Mouse (Mus musculus) adrenal gland, postnatal 4 days (tissue): Measurements from ENCODE around the gene Gtf2a1l. TPM values are rescaled to one million over a fixed set of nuclear protein-coding genes. Genes with fewer than 3 reads are reported as not detected.

Source experiments
- DNase-seq, 2 experiments: peaks; one replicate each; pipeline ENCODE4 v3.0.0; 2021 to 2022; ENCODE audit warnings: low spot score in 2 of 2, mixed read lengths in 2 of 2
- total RNA-seq, 2 experiments: library from RNA; stranded (reverse); gene quantifications; 2 replicates each; pipeline ENCODE4 v1.2.3; 2021

Gene Gtf2a1l
- total RNA-seq, 2 experiments from 2014 or later = not detected

DNA sequence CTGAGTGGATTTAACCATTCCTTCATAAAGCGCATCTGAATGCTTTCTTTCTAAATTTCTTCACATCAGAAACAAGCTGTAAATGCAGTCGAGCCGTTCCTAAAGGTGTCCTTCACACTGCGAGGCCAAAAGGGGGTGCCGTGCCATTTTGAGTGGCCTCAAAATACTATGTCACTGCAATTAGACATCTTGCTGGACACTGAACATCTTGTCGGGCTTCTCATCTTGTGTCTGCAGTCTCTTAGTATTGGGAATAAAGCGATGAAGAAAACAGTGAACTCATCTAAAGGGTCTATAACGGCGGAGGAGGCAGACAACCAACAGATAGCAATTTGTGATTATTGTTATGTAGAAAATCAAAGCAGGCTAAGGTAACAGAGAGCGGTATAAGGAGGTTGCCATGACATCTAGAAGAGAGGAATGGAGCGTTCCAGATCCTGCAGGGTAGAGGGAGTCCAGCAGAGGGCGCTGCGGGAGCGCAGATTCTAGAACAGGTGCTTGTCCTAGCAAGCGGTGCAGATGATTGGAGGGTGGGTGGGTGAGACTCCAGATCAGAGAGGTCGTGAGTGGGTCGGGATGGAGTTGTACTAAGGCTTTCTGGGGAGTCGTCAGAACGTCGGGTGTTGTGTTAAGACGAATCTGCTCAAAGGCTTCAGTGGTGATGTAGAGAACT lies 15.6 kb upstream of the Gtf2a1l start:
- DNase-seq = peak; percentile 47 to 49

DNA sequence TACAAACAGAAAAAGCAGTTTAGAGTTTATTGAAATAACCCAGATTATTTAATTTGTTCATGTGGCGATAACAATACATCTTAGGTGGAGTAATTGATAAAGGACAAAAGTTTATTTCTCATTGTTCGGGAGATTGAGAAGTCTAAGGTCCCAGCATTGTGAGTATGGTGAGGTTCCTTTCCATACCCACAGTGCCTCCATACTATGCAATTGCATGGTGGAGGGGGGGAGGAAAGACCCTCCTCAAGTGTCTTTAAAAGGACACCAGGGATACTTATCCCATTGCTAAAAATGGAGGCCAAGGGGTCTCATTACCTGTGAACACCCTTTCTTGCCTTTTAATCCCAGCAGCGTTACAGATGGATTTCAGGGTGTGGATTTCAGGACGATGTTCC lies 15.1 kb upstream of the Gtf2a1l start:
- no peak for DNase-seq

DNA sequence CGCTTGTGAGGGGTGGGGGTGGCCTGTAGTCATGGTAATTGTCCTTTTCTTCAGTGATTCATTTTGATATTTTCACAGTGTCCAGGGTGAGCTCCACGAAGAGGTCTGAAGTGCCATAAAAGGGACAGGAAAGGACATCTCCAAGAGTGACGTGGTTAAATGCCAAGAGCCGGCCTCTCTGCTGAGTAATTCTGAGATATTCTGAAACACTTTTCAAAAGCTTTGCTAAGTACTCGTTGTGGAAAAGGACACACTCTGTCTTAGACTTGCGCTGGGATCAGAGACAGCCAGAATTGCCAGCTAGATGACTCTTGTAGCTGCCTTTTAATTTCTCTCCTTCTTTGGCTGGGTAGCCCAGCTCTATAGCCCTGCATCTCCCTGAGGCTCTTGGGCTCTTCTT lies 9.9 kb upstream of the Gtf2a1l start:
- DNase-seq = no peak

DNA sequence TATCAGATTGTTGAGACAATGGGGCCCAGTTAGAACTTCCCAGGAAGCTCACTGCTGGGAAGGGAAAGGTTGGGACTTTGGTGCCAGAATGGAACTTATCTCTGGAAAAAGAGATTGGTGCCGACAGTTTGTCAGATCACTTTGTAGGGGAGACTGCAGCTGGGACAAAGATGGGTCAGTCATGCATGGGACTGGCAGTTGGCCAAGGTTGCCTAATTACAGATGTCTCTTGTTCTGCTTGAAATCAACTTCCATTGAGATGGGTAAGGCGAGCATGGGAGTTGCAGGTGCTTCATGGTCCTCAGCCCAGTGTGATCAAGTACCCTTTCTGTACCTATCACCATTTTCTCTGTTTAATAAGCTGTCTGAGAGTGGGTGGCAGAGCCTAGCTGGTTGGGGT lies 2.4 kb upstream of the Gtf2a1l start:
- DNase-seq = no peak

DNA sequence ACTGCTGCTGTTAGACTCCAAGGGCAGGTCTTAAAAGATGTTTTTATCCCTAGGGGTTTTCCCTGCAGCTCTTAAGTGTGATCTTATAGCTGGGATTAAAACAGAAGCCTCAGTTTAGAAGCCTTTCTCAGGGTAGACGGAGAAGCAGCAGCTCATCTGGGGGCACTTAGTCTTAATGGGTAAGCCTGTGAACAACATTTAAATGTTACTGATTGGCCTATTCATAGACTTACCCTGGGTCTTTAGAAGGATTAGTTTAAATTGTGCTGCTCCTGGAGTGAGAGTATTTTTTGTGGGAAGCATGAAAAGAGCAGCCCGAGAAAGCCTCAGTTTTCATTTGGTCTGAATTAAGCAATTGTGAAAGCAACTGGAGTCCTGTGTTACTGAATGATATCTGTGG lies 1.5 kb downstream of the Gtf2a1l start:
- no peak for DNase-seq

DNA sequence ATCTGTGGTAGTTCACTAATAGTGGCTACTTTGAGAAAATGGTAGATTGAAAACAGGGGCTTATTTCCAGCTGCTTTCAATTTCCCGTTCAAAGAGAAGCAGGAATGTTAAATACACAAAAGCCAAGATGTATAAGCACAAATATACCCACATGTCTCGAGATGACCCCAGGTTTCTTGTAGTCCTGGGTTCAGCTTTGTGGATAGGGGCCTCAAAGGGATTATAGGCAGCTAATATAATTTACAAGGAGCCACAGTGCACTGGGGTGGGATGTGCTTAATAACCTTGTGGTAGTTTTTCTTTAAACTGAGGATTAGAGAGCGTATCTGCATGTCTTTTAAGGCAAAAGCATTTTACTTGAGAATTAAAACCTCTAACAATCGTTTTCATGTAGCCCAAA lies 2.3 kb downstream of the Gtf2a1l start:
- no peak for DNase-seq

DNA sequence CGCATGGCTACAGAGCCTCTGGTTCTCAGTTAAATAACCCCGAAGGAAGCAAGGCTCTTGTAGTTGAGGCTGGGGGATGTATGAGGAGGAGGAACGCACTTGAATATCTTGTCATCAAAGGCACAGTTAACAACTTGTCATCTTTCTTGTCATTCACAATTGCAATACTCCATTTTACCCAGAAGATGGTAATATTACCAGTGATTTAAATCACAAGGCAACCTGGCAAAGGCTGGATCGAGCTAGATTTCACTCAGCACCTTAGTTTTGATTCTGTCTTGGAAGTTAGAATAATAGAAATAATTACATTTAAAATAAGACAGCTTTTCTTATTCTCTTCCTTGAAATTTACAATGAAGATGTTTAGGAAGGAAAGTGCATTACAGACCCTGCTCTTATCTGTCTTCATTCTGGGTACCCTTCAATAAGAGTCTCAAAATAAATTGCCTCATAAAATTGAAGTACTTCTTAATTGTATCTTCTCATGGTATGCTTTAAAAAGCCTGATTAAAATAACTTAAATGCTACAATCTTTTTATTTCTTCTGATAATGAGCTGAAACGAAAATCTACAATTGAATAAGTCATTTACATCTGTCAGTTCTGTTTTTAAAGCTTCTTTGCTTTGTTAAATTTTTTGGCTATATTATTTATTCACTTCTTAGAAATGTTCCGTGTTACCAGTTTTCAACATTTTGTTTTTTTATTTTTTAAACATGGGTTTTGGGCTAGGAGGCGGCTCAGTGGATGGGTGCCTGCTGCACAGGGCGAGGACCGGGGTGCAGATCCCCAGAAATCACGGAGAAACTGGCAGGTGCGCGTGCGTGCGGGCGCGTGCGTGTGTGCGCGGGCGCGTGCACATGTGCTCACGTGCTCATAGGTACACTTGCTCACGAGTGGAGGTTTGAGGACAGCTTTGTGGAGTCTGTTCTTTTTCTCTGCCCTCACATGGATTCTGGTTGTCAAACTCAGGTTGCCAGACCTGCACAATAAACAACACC lies 7.2 kb downstream of the Gtf2a1l start:
- DNase-seq = no peak

DNA sequence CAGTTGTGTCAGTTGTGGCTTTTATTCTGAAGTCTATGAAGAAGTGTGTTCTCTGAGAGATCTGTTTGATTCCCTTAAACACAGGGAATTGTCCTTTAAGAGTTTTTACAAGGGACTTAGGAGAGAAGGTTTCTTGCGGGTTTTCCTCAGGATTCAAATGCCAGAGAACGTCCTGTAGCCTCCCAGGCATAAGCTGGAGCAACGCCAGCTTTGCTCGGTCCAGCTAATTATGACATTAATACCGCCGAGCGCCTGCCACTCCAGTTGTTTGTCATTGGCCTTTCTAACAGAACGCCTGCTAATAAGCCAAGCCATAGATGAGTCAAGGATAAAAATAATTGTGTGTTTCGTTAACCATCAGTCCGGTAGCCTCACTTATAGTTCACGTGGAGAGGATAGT lies 19.8 kb downstream of the Gtf2a1l start:
- DNase-seq = no peak

DNA sequence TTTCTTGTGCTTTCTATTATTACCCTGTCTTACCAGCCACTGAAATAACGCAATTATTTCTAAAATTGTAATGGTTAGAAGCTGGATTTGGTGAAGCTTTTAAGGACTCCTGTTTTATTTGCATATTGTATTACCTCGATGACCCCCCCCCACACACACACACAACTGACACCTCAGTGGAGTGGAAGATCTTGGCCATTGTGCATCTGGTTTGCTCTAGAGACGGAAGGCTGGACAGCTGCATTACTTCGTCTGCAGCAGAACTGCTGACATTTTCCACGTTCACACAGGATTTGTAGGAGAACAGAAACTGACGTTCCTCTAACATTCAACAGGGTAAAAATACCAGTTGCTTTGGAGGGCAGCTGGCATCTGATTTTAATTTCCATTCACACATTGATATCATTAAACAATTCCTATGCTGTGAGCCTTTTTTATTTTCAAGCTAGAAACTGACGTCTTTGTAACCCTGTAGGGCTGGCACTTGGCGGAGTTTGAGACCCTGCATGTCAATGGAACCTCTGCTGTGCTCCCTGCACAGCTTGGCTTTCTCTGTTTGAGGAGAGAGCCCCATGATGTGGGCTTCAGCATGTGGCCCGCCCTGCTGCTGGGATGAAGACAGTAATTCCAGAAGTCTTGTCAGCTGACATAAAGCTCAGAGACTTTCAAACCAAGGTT lies 28.3 kb downstream of the Gtf2a1l start:
- DNase-seq = no peak

DNA sequence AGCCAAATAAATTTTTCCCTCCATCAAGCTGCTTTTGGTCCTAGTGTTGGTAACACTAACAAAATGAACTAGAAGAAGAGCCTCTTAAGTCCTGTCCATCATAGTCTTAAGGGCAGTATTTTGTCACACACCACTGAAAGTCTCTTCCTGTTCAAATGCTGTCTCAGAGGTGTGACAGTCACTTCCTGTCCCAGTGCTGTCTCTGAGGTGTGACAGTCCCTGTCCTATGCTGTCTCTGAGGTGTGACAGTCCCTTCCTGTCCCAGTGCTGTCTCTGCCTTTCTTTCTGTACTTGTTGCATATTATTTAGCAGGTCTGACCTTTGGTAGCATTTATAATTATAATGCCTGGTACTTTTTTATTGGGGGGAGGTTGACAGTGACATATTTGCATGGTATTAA lies 32.4 kb downstream of the Gtf2a1l start:
- DNase-seq = no peak

DNA sequence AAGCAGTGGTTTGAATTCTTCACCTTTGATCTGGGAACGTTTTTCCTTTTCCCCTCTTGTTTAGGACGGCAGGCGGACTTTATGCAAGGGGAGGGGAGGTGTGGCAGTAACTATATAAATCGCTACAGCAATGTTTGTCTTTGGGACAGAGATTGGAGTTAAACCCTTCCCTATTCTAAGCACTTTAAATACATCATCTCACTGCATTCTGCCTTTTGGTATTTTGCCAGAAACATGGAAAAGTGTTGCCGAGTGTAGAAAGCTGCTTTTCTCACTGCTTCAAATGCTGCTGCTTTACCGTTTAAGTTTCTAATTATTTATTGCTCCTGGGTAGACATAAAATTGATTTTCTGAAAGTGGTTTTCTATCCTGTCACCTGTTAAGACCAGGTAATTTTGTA lies 33.9 kb downstream of the Gtf2a1l start:
- DNase-seq = no peak

DNA sequence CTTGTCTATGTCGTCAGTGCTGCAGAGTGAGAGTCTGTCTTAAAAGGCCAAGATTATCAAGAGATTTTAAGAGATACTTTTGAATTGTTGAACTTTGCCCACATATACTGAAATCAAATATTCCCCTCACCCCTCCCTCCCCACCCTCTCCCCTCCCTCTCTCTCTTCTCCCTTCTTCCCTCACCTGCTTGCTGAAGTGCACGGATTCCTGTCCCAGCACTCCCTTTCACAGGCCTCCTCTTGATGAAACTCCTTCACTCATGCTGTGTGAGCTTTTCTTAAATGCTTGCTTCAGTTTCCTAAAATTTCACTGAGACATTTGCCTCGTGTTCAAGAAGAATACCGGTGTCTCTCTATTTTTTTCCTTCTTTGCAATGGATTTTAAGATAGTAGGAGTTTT lies 34.7 kb downstream of the Gtf2a1l start:
- no peak for DNase-seq

DNA sequence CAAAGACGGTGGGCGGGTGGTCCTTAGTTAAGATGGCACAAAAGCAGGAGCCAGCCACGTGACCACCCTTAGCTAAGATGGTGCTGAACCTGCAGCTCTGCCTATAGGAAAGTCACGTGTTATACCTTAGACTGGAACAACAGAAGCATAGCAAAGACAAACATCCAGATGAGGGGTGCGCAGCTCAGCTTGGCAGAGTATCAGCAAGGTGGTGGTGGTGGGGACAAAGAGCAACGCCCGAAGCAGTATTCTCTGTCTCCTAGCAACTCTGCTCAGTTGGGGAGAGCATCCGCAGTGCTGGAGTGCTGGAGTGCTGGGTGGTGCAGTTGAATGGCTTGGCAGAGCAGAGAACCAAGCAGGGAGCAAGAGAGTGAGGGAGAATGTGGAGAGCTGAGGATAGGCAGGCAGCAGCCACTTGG lies 37.8 kb downstream of the Gtf2a1l start:
- DNase-seq = no peak

DNA sequence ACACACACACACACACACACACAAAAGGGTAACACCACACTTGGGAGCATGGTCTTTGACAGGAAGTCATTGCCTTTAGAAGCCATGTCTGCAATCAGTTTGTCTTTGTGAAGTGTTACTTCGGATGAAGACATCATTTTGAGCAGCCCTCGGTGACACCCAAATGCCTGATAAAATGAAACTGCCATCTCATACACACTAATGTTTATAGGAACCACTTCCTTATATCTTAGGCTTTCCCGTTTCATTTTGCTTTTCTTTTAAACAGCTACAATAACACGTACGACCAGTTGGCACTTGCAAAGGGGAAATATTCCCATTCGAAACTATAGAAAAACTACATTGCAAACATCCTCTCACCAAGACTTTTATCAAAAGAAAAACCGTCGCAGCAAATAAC lies 81.2 kb downstream of the Gtf2a1l start:
- no peak for DNase-seq

DNA sequence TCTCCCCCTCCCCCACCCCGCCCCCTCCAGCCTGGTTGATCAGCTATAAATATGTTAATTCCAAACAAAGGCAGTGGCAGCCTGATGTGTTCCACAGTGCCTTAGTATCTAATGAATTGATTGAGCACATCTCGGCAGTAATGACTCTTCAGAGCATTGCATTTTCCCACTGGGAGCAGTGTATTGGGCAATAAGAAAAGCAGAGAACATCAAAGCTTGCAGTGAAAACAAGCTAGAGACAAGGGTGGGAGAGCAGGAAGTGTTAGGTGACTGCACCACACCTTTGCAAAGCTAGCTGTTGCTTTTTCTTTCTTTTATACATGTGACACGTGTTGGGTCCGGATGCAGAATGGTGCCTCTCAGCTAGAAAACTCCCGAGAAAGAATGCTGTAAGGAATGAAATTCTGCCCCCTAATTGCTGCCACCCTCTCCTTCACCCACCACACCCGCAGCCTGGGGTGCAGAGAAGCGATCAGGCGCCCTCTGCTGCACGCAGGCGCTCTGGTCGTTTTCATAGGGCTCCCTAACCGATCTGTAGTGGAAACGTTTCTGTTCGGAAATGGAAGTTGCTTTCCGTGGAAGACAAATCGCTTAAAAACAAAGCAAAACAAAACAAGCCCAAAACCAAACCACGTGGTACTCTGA lies 84.5 kb downstream of the Gtf2a1l start:
- no peak for DNase-seq

DNA sequence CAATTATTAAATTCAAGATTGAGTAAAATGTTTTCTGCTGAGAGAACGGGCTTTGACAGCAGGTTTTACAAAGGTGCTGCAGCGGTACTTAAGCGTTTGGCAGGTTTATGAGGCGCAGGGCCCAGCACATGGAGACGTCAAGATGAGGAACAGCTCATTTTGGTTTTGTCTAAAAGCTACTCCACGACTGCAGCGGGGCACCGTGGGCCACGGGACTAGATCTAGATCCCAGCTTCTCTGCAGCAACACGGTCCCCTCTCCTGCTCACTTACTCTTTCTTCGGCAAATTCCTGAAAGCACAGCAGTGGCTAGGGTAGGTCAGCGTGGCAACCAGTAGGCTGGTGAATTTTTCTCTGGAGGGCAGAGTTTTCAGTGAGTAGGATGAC lies 85.0 kb downstream of the Gtf2a1l start:
- no peak for DNase-seq

DNA sequence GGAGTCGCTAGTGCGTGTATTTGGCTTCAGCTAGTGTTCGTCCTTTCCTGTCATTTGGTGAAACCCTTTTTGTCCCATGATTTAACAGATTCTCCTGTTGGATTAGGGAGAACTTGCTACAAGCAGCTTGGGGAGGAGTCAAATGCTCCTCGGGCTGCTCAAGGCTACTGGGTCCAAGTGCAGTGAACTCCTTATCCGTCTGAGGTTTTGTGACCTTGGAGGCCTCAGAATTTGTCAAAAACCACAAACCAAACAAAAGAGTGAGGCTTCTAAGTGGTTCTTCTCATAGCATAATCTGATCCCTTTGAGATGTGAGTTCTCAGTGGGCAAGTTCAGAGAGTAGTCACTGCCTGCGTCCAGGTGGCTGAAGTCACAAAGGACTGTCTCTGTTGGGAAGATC lies 87.3 kb downstream of the Gtf2a1l start:
- no peak for DNase-seq

DNA sequence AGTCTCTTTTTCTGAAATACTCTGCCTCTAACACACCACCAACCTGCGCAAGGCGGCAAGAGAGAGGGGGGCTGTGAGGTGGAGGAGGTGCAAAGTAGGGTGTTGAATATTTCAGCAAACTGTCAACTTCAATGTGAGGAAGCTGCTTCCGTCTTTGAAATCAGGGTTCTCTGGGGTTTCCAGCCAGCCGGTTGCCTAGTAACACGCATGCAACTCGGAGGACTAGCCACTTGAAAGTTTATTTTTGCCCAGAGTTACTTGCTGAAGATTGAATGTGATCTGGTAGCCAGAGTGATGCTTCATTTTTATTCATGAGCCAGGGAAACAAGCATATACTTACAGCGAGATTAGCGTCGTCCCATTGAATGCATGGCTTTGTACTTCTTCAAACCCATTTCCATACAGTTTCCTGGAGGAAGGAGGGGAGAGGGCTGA lies 89.6 kb downstream of the Gtf2a1l start:
- DNase-seq = no peak

DNA sequence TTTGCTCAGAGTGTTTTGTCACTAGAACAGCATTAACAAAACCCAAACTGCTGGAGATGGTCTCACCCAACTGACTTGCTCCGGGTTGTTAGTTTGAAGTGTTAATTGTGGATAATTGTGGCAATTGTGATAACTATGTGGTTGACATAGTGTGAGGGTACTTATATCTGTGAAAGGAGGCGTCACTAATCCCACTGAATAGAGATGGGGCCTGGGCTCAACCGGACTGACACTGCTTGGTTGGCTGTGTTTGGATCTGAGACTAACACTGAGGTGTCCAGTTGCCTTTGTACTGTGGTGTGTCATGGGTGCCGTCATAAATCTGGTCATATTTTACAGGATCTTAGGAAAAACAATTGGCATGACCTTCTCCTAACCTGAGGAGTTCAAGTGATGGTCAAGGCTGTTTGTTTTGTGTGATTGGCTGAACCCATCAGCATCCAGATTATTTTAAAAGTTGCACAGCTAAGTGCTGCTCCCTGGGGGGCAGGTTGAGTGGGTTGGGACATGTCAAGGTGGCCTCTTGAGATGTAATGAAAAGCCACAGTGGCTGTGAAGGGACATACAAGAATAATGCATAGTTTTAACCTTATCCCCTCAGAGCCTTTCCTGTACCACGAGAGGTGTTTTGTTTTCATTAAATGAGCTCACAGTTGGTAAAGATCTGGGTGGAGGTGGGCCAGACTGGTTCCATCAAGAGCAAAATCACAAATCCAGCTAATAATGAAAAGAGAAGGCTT lies 95.1 kb downstream of the Gtf2a1l start:
- no peak for DNase-seq

DNA sequence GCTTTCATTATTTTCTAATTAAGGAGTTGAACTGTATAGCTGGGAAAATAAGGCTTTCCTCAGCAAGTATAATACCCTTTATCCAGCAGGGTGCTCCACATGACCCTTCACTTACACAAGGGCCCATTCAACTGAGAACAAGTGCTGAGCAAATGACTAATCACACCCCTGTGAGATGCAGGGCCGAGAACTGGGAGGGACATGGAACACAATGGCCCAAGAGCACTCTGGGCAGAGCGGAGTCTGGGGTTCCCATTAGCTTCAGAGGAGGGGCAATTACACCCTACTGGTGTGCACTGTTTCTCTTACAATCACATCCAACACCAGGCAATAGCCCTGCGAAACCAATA lies 95.7 kb downstream of the Gtf2a1l start:
- DNase-seq = no peak
